Mouse (Mus musculus): ENCODE measurements around the gene Arpc1b. TPM values are rescaled to one million over a fixed set of nuclear protein-coding genes. Genes with fewer than 3 reads are reported as not detected.
"Not testable (repeated sequence)": the region's sequence is repeated elsewhere in the genome, so short reads cannot be mapped to it uniquely, and the experiment has no call there.

Arpc1b gene
- polyA plus RNA-seq, 1 experiment, result not detected

DNA sequence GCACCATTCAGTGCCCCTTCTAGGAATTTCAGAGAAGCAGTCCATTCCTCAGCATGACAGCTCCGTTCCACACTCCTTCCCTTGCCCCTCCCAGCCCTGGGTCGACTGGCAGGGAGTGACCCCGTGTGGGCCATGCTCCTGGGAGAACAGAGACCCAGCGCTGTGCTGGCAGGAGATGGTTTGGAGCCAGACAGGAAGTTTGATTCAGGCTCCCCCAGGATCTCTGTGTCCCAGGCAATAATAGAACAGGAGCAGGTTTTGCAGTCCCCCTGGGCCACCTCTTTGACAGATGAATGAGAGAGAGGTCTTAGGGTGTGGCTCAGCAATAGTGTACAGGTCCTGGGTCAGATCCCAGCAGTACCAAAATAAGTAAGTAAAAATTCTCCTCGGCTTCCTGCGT lies 4.0 kb downstream of the Arpc1b start:
- H3K4me1 ChIP-seq (ENCODE audit: control insufficient read depth, insufficient read depth, low read length), result peaks cover 14% of the 10 kb centered on the region; the same call in 1 of the 2 replicates
- H3K4me3 ChIP-seq (ENCODE audit: insufficient read depth, low read depth, low read length), result no peak overlapping the region
- 58% methylated on average over 6 of the region's 6 CpGs for WGBS
- H3K27ac ChIP-seq (ENCODE audit: insufficient read depth, low read depth, low read length), result no peak overlapping the region
- TF ChIP-seq CTCF (IDR thresholded peaks at IDR 0.05; ENCODE audit: insufficient read depth, low read depth, low read length) (no peak), POLR2A (IDR thresholded peaks at IDR 0.05; ENCODE audit: insufficient read depth, low read depth, low read length) (no peak)

DNA sequence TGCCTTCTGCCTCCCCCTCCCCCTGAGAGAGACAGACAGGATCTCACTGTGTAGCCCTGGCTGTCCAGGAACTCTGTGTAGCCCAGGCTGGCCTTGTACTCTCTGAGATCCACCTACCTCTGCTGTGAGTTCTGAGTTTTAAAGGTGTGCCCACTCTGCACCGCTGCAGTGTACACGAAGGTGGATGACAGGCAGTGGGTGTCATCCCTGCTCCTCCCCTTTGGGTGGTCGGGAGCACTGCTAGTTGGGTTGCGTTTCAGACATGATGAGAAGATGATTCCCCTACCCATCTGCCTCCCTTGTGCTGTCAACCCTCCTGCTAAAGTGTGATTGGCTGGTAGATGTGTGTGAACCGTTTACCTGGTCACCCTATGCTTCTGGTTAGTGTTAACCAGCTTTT lies 4.4 kb downstream of the Arpc1b start:
- H3K4me3 ChIP-seq (ENCODE audit: insufficient read depth, low read depth, low read length), result no peak overlapping the region
- TF ChIP-seq POLR2A (IDR thresholded peaks at IDR 0.05; ENCODE audit: insufficient read depth, low read depth, low read length) (no peak), CTCF (IDR thresholded peaks at IDR 0.05; ENCODE audit: insufficient read depth, low read depth, low read length) (no peak)
- 88% methylated on average over 5 of the region's 5 CpGs for WGBS
- no peak overlapping the region for H3K27ac ChIP-seq (ENCODE audit: insufficient read depth, low read depth, low read length)
- H3K4me1 ChIP-seq (ENCODE audit: control insufficient read depth, insufficient read depth, low read length), result peaks cover 14% of the 10 kb centered on the region; the same call in 1 of the 2 replicates

DNA sequence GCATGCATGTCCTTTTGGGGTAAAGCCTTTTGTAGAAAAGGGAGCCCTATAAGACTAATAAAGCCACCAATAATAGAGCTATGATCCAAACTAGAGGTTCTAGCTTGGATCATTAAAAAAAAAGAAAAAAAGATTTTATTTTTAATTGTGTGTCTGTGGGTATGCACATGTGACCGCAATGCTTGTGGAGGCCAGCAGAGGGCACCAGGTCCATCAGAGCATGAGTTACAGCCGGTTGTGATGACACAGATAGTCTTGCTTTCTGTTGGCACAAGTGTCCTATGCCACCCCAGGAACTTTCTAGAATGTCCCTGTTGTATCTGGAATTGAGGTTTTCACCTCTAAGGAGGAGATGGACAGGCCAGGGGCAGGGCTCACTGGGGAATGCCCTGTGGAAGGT lies 5.4 kb downstream of the Arpc1b start:
- WGBS, result 90% methylated on average over 2 of the region's 2 CpGs
- no peak overlapping the region for H3K27ac ChIP-seq (ENCODE audit: insufficient read depth, low read depth, low read length)
- H3K4me1 ChIP-seq (ENCODE audit: control insufficient read depth, insufficient read depth, low read length), result peaks cover 8% of the 10 kb centered on the region; the same call in 1 of the 2 replicates
- H3K4me3 ChIP-seq (ENCODE audit: insufficient read depth, low read depth, low read length), result no peak overlapping the region
- TF ChIP-seq CTCF (IDR thresholded peaks at IDR 0.05; ENCODE audit: insufficient read depth, low read depth, low read length), result no peak

DNA sequence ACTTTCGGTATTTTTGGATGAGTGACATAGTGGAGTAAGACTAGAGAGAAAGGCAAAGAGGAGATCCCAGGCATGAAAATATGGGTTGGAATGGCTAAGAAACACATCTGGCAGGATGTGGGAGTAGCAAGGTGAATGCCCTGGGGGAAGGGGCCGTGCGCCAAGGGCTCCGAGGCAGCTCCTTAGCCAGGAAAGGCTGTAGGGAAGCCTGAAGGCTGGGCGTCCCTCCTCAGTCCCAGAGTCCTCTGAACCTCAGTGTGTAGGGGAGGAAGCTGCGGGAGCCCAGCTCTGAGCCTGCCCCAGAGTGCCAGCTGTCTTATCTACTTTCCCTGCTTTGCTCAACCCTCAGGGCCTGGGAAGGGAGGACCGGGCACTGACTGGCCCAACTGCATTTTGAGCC lies 6.9 kb downstream of the Arpc1b start:
- Histone ChIP-seq H3K4me1 (ENCODE audit: control insufficient read depth, insufficient read depth, low read length) (0 out of 2 replicates have a peak, but pooled peaks cover 2% of the 10 kb centered on the region), H3K4me3 (ENCODE audit: insufficient read depth, low read depth, low read length) (no peak overlapping the region), H3K27ac (ENCODE audit: insufficient read depth, low read depth, low read length) (no peak overlapping the region)
- WGBS, result 78% methylated on average over 7 of the region's 7 CpGs
- TF ChIP-seq POLR2A (IDR thresholded peaks at IDR 0.05; ENCODE audit: insufficient read depth, low read depth, low read length), result no peak
- no peak for TF ChIP-seq CTCF (IDR thresholded peaks at IDR 0.05; ENCODE audit: insufficient read depth, low read depth, low read length)

DNA sequence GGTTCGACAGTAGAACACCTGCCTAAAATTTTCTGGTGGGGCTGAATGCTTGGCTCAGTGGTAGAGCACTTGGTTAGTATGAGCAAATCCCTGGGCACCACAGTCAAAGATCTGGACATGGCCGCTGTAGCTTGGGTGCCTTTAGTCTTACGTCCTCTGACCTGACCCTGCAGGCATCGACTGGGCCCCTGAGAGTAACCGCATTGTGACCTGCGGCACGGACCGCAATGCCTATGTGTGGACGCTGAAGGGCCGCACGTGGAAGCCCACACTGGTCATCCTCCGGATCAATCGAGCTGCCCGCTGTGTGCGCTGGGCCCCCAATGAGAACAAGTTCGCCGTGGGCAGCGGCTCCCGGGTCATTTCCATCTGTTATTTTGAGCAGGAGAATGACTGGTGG lies 9.4 kb downstream of the Arpc1b start:
- 94% methylated on average over 19 of the region's 19 CpGs for WGBS
- no peak for TF ChIP-seq CTCF (IDR thresholded peaks at IDR 0.05; ENCODE audit: insufficient read depth, low read depth, low read length)
- Histone ChIP-seq H3K27ac (ENCODE audit: insufficient read depth, low read depth, low read length) (no peak overlapping the region), H3K4me3 (ENCODE audit: insufficient read depth, low read depth, low read length) (no peak overlapping the region), H3K4me1 (ENCODE audit: control insufficient read depth, insufficient read depth, low read length) (no peaks in the 10 kb centered on the region)

DNA sequence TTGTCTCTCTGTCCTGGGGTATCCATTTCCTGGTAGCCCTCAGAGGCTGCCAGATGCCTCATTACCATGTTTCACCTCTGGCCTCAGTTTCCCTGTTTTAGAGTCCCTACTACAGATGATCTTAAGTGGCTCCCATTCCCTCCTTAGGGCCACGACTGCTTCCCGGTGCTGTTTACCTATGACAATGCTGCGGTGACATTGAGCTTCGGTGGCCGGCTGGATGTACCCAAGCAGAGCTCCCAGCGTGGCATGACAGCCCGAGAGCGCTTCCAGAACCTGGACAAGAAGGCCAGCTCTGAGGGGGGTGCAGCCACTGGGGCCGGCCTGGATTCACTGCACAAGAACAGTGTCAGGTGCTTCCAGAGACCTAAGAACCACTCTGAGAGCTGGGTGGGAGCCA lies 12.6 kb downstream of the Arpc1b start:
- Histone ChIP-seq H3K4me1 (ENCODE audit: control insufficient read depth, insufficient read depth, low read length) (peaks cover 11% of the 10 kb centered on the region), H3K4me3 (ENCODE audit: insufficient read depth, low read depth, low read length) (no peak overlapping the region), H3K27ac (ENCODE audit: insufficient read depth, low read depth, low read length) (no peak overlapping the region)
- TF ChIP-seq CTCF (IDR thresholded peaks at IDR 0.05; ENCODE audit: insufficient read depth, low read depth, low read length) (no peak), POLR2A (IDR thresholded peaks at IDR 0.05; ENCODE audit: insufficient read depth, low read depth, low read length) (no peak)
- 94% methylated on average over 9 of the region's 9 CpGs for WGBS

DNA sequence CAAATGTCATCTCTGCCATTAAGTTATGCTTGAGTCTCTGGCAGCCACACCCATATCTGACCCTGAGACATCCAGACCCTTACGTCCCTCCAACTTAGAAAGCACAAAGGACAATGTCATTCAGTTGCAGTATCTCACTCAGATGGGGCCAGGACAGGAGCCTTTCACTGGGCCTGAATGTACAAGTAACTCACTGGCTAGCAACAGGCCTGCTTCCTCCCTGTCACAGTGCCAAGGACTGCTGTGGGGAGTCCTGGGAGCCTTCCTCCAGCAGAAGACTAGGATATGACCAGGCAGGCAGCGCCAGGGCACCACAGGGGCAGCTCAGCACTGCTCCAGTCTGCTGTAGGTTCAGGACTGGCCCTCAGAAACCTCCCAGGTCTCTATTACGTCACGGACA lies 15.1 kb downstream of the Arpc1b start:
- Histone ChIP-seq H3K4me1 (ENCODE audit: control insufficient read depth, insufficient read depth, low read length) (peaks cover 11% of the 10 kb centered on the region), H3K27ac (ENCODE audit: insufficient read depth, low read depth, low read length) (no peak overlapping the region), H3K4me3 (ENCODE audit: insufficient read depth, low read depth, low read length) (no peak overlapping the region)
- TF ChIP-seq CTCF (IDR thresholded peaks at IDR 0.05; ENCODE audit: insufficient read depth, low read depth, low read length) (no peak), POLR2A (IDR thresholded peaks at IDR 0.05; ENCODE audit: insufficient read depth, low read depth, low read length) (no peak)
- 89% methylated on average over 4 of the region's 4 CpGs for WGBS

DNA sequence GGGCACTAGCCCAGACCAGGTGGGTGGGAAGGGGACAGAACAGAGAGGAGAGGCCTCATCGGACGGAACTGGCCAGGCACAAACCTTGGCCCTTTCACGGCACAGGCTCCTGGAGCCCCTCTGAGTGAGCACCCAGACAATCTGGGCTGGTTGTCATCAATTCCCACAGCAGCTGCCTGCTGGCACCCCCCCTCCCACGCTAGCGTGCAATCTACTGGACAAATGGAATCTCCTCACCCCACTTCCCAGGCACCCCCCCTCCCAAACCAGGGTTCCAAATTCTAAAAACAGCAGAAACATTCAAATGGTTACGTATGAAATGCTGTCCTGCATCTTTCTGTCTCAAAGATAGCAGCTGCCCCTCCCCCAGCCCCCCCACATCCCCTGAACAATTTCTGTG lies 15.8 kb downstream of the Arpc1b start:
- peaks cover 11% of the 10 kb centered on the region for H3K4me1 ChIP-seq (ENCODE audit: control insufficient read depth, insufficient read depth, low read length)
- not testable (repeated sequence) for H3K4me3 ChIP-seq (ENCODE audit: insufficient read depth, low read depth, low read length); H3K27ac ChIP-seq (ENCODE audit: insufficient read depth, low read depth, low read length)
- 75% methylated on average over 4 of the region's 6 CpGs for WGBS

DNA sequence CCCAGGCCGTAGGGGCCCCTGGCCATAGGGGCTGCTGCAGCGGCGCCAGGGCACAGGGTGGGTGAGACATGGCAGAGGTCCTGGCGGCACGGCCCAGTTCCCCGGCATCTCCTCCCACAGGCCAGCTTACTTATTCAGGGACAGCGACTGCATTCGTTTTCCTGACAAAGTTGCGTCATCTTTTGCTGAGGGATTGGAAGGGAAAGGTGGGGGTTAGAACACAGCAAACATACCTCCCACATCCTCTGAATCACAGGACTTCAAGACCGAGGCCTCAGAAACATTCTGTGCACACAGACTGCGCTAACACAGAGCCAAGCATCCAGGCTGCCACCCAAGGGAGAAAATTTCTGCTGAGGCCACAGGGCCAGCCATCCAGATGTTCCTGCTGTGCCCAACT lies 16.2 kb downstream of the Arpc1b start:
- Histone ChIP-seq H3K27ac (ENCODE audit: insufficient read depth, low read depth, low read length) (no peak overlapping the region), H3K4me3 (ENCODE audit: insufficient read depth, low read depth, low read length) (no peak overlapping the region; the same call in 1 of the 2 replicates), H3K4me1 (ENCODE audit: control insufficient read depth, insufficient read depth, low read length) (peaks cover 11% of the 10 kb centered on the region)
- TF ChIP-seq POLR2A (IDR thresholded peaks at IDR 0.05; ENCODE audit: insufficient read depth, low read depth, low read length), result no peak
- TF ChIP-seq CTCF (IDR thresholded peaks at IDR 0.05; ENCODE audit: insufficient read depth, low read depth, low read length), result no peak
- 59% methylated on average over 11 of the region's 11 CpGs for WGBS

DNA sequence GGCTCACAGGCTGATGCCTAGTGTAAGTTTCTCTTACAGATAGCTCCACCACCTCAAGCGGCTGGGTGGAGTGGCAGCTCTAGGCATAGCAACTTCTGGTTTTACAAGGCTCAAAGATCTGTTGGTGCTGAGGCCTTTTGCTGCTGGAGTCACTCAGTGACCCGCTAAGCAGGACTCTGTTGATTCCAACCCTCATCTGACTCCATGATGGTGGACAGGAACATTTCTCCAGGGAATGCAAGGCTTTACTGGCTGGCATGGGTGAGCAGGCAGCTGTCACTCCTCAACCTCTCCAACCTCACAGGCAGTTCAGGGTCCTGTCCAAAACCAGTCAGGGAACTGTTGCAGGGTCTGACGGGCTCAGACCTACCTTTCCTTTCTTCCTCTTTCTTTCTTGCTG lies 17.0 kb downstream of the Arpc1b start:
- no peak for TF ChIP-seq CTCF (IDR thresholded peaks at IDR 0.05; ENCODE audit: insufficient read depth, low read depth, low read length)
- TF ChIP-seq POLR2A (IDR thresholded peaks at IDR 0.05; ENCODE audit: insufficient read depth, low read depth, low read length), result no peak
- peaks cover 11% of the 10 kb centered on the region for H3K4me1 ChIP-seq (ENCODE audit: control insufficient read depth, insufficient read depth, low read length)
- WGBS, result 91% methylated on average over 3 of the region's 3 CpGs
- H3K4me3 ChIP-seq (ENCODE audit: insufficient read depth, low read depth, low read length), result no peak overlapping the region
- no peak overlapping the region for H3K27ac ChIP-seq (ENCODE audit: insufficient read depth, low read depth, low read length)

DNA sequence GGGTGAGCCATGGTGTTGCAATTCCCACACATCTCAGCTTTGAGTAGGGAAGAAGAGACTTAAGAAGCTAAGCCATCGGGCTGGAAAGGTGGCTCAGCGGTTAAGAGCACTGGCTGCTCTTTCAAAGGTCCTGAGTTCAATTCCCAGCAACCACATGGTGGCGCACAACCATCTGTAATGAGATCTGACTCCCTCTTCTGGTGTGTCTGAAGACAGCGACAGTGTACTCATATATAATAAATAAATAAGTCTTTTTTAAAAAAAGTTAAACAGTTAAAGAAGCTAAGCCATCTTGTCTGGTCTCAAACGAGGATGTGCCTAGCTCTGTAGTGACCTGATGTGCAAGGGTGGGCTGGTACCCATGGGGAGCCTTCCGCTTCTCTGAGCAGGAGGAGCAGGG lies 19.3 kb downstream of the Arpc1b start:
- not testable (repeated sequence) for H3K4me3 ChIP-seq (ENCODE audit: insufficient read depth, low read depth, low read length); H3K27ac ChIP-seq (ENCODE audit: insufficient read depth, low read depth, low read length)
- peaks cover 15% of the 10 kb centered on the region for H3K4me1 ChIP-seq (ENCODE audit: control insufficient read depth, insufficient read depth, low read length)
- WGBS, result 87% methylated on average over 6 of the region's 6 CpGs
